Mouse (Mus musculus) lung, postnatal 0 days (tissue): ENCODE data around the gene Tmc6.

Experiments used
- CTCF ChIP-seq: IDR thresholded peaks from 2 replicates; pipeline ENCODE4 v1.5.1; 2016; ENCODE audit warnings: antibody characterized with exemption, mild to moderate bottlenecking
- EP300 ChIP-seq: IDR thresholded peaks from 2 replicates; pipeline ENCODE4 v1.6.1; 2016; ENCODE audit warnings: antibody characterized with exemption, mild to moderate bottlenecking, control low read depth

DNA sequence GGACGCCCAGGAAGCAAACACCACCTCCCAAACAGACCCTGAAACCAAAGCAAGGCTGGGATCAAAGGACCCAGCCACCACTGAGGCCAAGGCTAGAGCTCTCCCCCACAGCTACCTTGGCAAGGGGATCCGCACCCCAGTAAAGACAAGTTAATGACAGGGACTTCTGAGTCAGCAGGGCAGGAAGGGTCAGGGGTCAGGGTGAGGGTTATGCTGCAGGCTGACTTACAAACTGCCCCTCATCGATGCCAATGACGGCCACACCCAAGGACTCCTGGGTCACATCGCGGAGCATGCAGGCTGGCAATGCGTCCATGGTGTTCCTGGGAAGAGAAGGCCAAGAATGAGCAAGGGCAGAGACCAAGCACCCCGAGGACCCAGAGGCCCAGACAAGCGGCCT, 39.9 kb upstream of the Tmc6 start:
- TF ChIP-seq CTCF (no peak), EP300 (no peak)
